Mouse (Mus musculus): Measurements from ENCODE around the gene Ywhae.

DNA sequence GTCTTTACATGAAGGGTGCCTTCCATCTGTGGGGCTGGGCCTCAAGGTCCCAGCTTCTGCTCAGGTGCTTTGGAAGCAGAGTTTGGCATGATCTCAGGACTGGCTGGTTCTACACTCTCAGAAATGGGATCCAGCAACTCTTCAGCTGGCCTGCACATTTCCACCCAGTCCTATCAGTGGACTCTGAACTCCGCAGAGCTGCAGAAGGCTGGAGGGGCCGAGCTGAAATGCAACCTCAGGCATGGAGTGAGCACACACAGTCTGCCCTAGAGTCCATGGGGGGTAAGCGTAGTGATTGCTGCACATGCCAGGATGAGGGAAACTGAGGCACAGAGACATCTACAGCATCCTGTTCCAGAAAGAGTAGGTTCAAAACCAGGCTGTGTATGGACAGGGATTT, 77.9 kb downstream of the Ywhae start:
- no peak for TF ChIP-seq CTCF (IDR thresholded peaks at IDR 0.05; ENCODE audit: borderline replicate concordance, insufficient read depth, low read depth, low read length)
- no peak for TF ChIP-seq POLR2A (IDR thresholded peaks at IDR 0.05; ENCODE audit: borderline replicate concordance, insufficient read depth, low read length)
